Mouse (Mus musculus) neural tube, embryonic 13.5 days (tissue): ENCODE data around the gene Arl4d. TPM values are rescaled to one million over a fixed set of nuclear protein-coding genes. Genes with fewer than 3 reads are reported as not detected.
"Not testable (repeated sequence)": the region's sequence is repeated elsewhere in the genome, so short reads cannot be mapped to it uniquely, and the experiment has no call there.

ENCODE experiments used
- ATAC-seq: fragments of 200-750 bp; cut with Nextera tagmentation; 2 replicates; pipeline ENCODE4 v1.8.0; 2017; ENCODE audit warnings: low read depth, mild to moderate bottlenecking, moderate TSS enrichment, moderate library complexity
- H3K27ac ChIP-seq: fragments of 300-500 bp; sonication (generic); replicated peaks from 2 replicates; pipeline ENCODE4 v1.5.1; 2015; ENCODE audit warnings: moderate library complexity, mild to moderate bottlenecking, inconsistent platforms
- H3K27me3 ChIP-seq: fragments of 300-500 bp; sonication (generic); 2 replicates; pipeline ENCODE4 v1.6.1; 2015; ENCODE audit warnings: mild to moderate bottlenecking, inconsistent platforms
- H3K36me3 ChIP-seq: fragments of 300-500 bp; sonication (generic); 2 replicates; pipeline ENCODE4 v1.6.1; 2015; ENCODE audit warnings: mild to moderate bottlenecking, inconsistent platforms
- H3K4me1 ChIP-seq: fragments of 300-500 bp; sonication (generic); replicated peaks from 2 replicates; pipeline ENCODE4 v1.6.1; 2015; ENCODE audit warnings: inconsistent platforms
- H3K4me2 ChIP-seq: fragments of 300-500 bp; sonication (generic); 2 replicates; pipeline ENCODE4 v1.6.1; 2015; ENCODE audit warnings: inconsistent platforms, mild to moderate bottlenecking, moderate library complexity
- H3K4me3 ChIP-seq: fragments of 300-500 bp; sonication (generic); 2 replicates; pipeline ENCODE4 v1.5.1; 2015; ENCODE audit warnings: mild to moderate bottlenecking, inconsistent platforms
- H3K9ac ChIP-seq: fragments of 300-500 bp; sonication (generic); 2 replicates; pipeline ENCODE4 v1.6.1; 2015; ENCODE audit warnings: moderate library complexity, mild to moderate bottlenecking, inconsistent platforms
- H3K9me3 ChIP-seq: fragments of 300-500 bp; sonication (generic); 2 replicates; pipeline ENCODE4 v1.6.1; 2016; ENCODE audit warnings: inconsistent platforms
- WGBS: fragments of 180-500 bp; shearing (Covaris S2); methylation state at CpG from one replicate; pipeline ENCODE4 v1.1.7; 2015; 5-methylcytosine and 5-hydroxymethylcytosine counted together
- polyA plus RNA-seq: library from polyadenylated mRNA; unstranded; fragments of >200 nt; fragmentation: Nextera tagmentation; extraction: Ambion mirVana; gene quantifications from 2 replicates; pipeline ENCODE4 v1.2.1, GENCODE M21; 2015

The Arl4d gene
- polyA plus RNA-seq, 1 experiment from 2014 or later: 19.8 TPM

DNA sequence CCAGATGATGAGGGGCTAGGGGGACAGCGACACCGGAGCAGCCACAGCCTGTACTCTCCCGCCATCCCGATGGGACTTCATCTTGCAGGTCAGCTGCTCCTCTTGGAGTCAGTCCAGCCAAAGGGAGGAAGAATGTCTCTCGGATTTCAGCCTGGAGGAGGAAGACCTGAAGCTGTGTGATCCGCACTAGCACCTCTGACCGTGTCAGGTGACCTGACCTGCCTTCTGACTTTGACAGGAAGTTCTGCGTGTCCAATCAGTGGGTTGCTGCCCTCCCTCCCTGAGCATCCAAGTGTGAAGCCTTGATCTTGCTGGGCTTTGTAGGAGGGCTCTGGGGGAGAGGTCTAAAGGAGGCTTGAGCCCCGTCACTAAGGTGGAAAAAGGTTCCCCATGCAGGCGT, 29.7 kb upstream of the Arl4d start:
- H3K27me3 ChIP-seq: no peaks in the 10 kb centered on the region
- no peak overlapping the region for H3K4me3 ChIP-seq
- ATAC-seq: no peak
- H3K36me3 ChIP-seq: peaks cover 8% of the 10 kb centered on the region; the same call in 1 of the 2 replicates
- WGBS: 83% methylated on average over 10 of the region's 10 CpGs
- H3K4me1 ChIP-seq: no peaks in the 10 kb centered on the region
- H3K9me3 ChIP-seq: no peaks in the 10 kb centered on the region
- no peak overlapping the region for H3K27ac ChIP-seq
- no peak overlapping the region for H3K9ac ChIP-seq
- H3K4me2 ChIP-seq: no peak overlapping the region

- 90% methylated on average over 4 of the region's 4 CpGs for WGBS
- no peak overlapping the region for H3K9ac ChIP-seq
- H3K9me3 ChIP-seq: no peaks in the 10 kb centered on the region
- H3K27me3 ChIP-seq: no peaks in the 10 kb centered on the region
- H3K36me3 ChIP-seq: peaks cover under 1% of the 10 kb centered on the region; the same call in 1 of the 2 replicates
- H3K27ac ChIP-seq: no peak overlapping the region
- H3K4me2 ChIP-seq: no peak overlapping the region
- H3K4me3 ChIP-seq: no peak overlapping the region
- H3K4me1 ChIP-seq: peaks cover 3% of the 10 kb centered on the region; the same call in 1 of the 2 replicates
- ATAC-seq: no peak
Observed at GRCm38 (mm10) chr11:101639761-101640160, 25.6 kb upstream of the Arl4d start.

DNA sequence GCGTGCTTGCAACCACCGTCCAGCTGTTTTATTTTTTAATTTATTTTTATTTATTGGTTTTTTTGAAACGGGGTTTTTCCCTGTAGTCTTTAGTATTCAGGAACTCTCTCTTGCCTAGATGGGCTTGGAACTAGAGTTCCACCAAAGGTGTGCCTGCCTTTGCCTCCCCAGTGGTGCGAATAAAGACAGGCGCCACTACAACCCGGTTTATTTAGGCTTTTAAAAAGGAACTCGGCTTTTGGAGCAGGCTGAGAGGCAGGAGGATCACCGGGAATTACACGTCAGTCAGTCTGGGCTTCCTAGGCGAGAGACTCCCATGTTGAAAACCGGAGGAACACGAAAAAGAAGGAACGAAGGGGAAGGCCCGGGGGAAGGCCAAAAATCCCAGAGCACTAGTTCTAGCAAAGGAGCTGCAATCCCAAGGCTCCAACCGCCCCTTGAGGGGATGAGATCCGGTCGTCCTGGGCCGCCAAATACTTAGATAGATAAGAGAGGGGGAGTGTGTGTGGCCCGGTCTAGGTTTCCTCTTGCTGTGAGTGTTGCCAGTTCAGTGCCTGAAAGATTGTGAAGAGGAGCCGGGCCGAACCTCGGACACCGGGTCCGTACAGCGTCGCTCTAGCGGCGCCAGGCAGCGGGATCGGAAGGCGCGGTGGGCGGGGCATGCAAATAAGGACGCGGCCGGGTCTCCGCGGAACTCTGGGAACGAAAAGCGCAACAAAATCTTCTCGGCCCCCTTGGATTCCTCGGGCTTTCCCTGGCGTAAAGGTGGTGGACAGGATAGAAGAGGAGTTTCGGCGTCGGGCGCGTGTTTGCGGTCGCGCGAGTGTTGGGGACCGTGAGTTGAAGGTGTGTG, 24.3 kb upstream of the Arl4d start:
- Histone ChIP-seq H3K4me3 (peak overlapping the region; percentile 36), H3K27ac (peak overlapping the region; percentile 87), H3K4me2 (peak overlapping the region; percentile 54), H3K9ac (peak overlapping the region; percentile 59)
- H3K27me3 ChIP-seq, H3K36me3 ChIP-seq, H3K4me1 ChIP-seq, H3K9me3 ChIP-seq: not testable (repeated sequence)
- WGBS: 4% methylated on average over 53 of the region's 53 CpGs
- peak; percentile 78 for ATAC-seq

DNA sequence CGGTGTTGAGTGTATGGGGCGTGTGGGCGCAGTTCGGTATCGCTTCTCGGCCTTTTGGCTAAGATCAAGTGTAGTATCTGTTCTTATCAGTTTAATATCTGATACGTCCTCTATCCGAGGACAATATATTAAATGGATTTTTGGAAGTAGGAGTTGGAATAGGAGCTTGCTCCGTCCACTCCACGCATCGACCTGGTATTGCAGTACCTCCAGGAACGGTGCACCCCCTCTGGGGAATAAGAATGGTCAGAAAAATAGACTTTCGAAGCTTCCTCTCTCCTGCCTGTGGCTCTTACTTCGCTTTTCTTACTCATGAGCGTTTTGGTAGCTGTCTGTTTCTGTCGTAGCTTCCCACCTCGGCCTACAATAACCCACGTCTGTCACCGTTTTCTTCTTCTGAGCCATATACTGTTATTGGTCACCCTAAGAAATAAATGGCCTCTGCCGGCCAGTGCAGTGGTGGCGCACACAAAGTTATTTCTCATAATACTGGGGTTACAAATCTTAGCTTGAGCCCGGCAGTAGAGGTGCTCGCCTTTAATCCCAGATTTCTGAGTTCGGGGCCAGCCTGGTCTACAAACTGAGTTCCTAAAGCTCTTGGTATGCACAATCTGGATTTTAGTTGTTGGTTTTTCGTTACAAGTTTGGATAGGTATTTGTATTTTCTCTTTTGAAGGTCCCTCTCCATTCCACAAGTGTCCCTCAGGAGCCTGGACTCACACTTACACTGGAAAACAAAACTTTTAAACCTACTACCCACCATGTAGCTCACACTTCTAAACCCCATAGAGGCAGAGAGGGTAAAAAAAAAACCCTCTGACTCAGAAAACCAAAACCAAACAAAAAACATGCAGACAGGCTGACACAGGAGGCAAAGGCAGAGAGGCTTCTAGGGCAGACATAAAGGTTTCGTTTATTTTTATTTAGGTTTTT, 23.4 kb upstream of the Arl4d start:
- not testable (repeated sequence) for H3K36me3 ChIP-seq, H3K9me3 ChIP-seq, H3K4me3 ChIP-seq, H3K4me1 ChIP-seq, H3K27me3 ChIP-seq
- ATAC-seq: peak; percentile 75
- 7% methylated on average over 14 of the region's 26 CpGs for WGBS
- Histone ChIP-seq H3K9ac (peak overlapping the region; percentile 59), H3K27ac (peak overlapping the region; percentile 87), H3K4me2 (peak overlapping the region; percentile 54)

- WGBS: 60% methylated on average over 5 of the region's 5 CpGs
- Histone ChIP-seq H3K4me3 (no peak overlapping the region), H3K36me3 (no peaks in the 10 kb centered on the region), H3K27me3 (no peaks in the 10 kb centered on the region), H3K27ac (0 out of 2 replicates have a peak overlapping the region, but pooled peaks have one; percentile 23), H3K4me2 (no peak overlapping the region), H3K9me3 (no peaks in the 10 kb centered on the region), H3K9ac (no peak overlapping the region), H3K4me1 (peaks cover 3% of the 10 kb centered on the region; the same call in 1 of the 2 replicates)
- no peak for ATAC-seq
Observed at GRCm38 (mm10) chr11:101642931-101643330, 22.4 kb upstream of the Arl4d start.

GRCm38 (mm10) chr11:101644591-101644990, 20.8 kb upstream of the Arl4d start:
- Histone ChIP-seq H3K36me3 (no peaks in the 10 kb centered on the region), H3K4me3 (no peak overlapping the region), H3K9ac (no peak overlapping the region), H3K4me1 (peaks cover 3% of the 10 kb centered on the region; the same call in 1 of the 2 replicates), H3K27me3 (no peaks in the 10 kb centered on the region), H3K27ac (no peak overlapping the region), H3K9me3 (no peaks in the 10 kb centered on the region), H3K4me2 (no peak overlapping the region)
- WGBS: 60% methylated on average over 3 of the region's 3 CpGs
- no peak for ATAC-seq

GRCm38 (mm10) chr11:101645043-101645410, 20.3 kb upstream of the Arl4d start:
- not testable (repeated sequence) for H3K4me3 ChIP-seq, H3K9me3 ChIP-seq, H3K9ac ChIP-seq, H3K27me3 ChIP-seq, H3K4me1 ChIP-seq, H3K36me3 ChIP-seq, H3K4me2 ChIP-seq, ATAC-seq
- WGBS: 4% methylated on average over 4 of the region's 4 CpGs
- H3K27ac ChIP-seq: peak overlapping the region; percentile 65

DNA sequence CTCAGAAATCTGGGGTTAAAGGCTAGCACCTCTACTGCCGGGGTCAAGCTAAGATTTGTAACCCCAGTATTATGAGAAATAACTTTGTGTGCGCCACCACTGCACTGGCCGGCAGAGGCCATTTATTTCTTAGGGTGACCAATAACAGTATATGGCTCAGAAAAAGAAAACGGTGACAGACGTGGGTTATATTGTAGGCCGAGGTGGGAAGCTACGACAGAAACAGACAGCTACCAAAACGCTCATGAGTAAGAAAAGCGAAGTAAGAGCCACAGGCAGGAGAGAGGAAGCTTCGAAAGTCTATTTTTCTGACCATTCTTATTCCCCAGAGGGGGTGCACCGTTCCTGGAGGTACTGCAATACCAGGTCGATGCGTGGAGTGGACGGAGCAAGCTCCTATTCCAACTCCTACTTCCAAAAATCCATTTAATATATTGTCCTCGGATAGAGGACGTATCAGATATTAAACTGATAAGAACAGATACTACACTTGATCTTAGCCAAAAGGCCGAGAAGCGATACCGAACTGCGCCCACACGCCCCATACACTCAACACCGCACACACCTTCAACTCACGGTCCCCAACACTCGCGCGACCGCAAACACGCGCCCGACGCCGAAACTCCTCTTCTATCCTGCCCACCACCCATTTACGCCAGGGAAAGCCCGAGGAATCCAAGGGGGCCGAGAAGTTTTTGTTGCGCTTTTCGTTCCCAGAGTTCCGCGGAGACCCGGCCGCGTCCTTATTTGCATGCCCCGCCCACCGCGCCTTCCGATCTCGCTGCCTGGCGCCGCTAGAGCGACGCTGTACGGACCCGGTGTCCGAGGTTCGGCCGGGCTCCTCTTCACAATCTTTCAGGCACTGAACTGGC, 19.7 kb upstream of the Arl4d start:
- peak overlapping the region; percentile 49 for H3K4me2 ChIP-seq
- H3K9me3 ChIP-seq, H3K36me3 ChIP-seq, H3K27me3 ChIP-seq, H3K4me1 ChIP-seq: not testable (repeated sequence)
- peak overlapping the region; percentile 93 for H3K27ac ChIP-seq
- peak overlapping the region; percentile 28 for H3K4me3 ChIP-seq
- under 1% methylated on average over 43 of the region's 56 CpGs for whole genome bisulfite sequencing
- peak overlapping the region; percentile 72 for H3K9ac ChIP-seq
- peak; percentile 85 for ATAC-seq

GRCm38 (mm10) chr11:101646283-101646794, 19.0 kb upstream of the Arl4d start:
- H3K36me3 ChIP-seq, ATAC-seq, H3K27me3 ChIP-seq, H3K9me3 ChIP-seq, H3K4me1 ChIP-seq: not testable (repeated sequence)
- H3K4me2 ChIP-seq: peak overlapping the region; percentile 49
- peak overlapping the region; percentile 28 for H3K4me3 ChIP-seq
- H3K9ac ChIP-seq: peak overlapping the region; percentile 72
- WGBS: 11% methylated on average over 16 of the region's 16 CpGs
- H3K27ac ChIP-seq: peak overlapping the region; percentile 93

DNA sequence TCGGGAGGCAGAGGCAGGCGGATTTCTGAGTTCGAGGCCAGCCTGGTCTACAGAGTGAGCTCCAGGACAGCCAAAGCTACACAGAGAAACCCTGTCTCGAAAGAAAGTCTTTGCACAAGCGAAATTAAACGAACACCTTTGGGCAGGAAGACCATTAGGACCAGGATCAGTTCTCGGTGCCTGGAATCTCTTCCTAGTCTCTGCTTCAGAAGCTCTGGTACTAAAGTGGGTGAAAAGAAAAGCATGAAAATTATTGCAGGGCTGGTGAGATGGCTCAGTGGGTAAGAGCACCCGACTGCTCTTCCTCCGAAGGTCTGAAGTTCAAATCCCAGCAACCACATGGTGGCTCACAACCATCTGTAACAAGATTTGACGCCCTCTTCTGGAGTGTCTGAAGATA, 18.2 kb upstream of the Arl4d start:
- H3K27ac ChIP-seq: peak overlapping the region; percentile 93; the same call in 1 of the 2 replicates
- not testable (repeated sequence) for H3K9me3 ChIP-seq, H3K27me3 ChIP-seq, ATAC-seq, H3K36me3 ChIP-seq, H3K4me1 ChIP-seq, H3K4me2 ChIP-seq, H3K9ac ChIP-seq, H3K4me3 ChIP-seq
- 91% methylated on average over 10 of the region's 10 CpGs for WGBS

DNA sequence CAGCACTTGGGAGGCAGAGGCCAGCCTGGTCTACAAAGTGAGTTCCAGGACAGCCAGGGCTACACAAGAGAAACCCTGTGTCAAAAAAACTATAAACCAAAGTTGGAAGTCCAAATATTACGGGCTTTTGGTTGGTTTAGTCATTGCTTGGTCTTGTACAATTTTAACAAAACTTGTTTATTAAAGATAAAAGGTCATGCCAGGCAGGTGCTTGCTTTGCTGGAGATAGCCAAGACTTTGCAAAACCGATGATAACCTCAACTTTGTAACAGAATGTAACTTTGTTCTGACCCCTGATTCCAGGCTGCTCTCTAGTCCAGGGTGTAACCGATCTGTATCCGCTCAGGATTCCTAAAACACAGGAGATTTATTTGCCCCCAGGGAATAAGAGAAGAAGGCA, 9.0 kb upstream of the Arl4d start:
- no peak for ATAC-seq
- Histone ChIP-seq H3K4me1 (peaks cover 6% of the 10 kb centered on the region; the same call in 1 of the 2 replicates), H3K4me2 (no peak overlapping the region), H3K4me3 (no peak overlapping the region), H3K36me3 (no peaks in the 10 kb centered on the region), H3K27me3 (no peaks in the 10 kb centered on the region), H3K9ac (no peak overlapping the region), H3K9me3 (no peaks in the 10 kb centered on the region), H3K27ac (no peak overlapping the region)
- 86% methylated on average over 4 of the region's 4 CpGs for WGBS
